Mouse (Mus musculus): ENCODE results near the gene Fcgrt.
"Not testable (repeated sequence)": the region's sequence is repeated elsewhere in the genome, so short reads cannot be mapped to it uniquely, and the experiment has no call there.

Fcgrt gene

DNA sequence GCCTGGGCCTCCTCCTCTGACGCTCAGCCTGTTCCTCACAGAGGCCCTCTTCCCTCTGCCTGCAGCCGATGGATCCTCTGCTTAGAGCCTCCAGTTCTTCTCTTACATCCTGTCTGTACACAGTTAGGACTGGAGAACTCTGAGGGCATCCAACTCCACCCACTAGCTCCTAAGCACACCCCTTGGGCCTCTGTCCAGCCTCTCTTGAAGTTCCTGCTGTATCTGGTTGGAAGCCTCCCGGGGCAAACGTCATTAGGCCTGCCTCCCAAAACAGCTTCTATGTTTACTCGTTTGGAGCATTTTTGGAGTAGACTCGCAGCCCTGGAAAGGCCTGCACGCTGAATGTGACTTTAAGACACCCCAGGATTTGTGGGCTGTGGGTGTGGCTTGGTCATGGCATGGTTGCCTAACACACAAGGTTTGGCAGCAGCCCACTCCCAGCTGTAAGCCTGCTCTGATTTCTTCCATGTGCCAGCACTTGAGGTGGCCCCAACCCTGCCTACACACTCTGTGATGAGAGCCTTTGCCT lies at the start of gene Fcgrt:
Gene Fcgrt, minus strand, starts transcription at position 200 of the 529 bp plus-strand sequence.
- DNase-seq (ENCODE audit: extremely low read depth, low read depth) = no peak

DNA sequence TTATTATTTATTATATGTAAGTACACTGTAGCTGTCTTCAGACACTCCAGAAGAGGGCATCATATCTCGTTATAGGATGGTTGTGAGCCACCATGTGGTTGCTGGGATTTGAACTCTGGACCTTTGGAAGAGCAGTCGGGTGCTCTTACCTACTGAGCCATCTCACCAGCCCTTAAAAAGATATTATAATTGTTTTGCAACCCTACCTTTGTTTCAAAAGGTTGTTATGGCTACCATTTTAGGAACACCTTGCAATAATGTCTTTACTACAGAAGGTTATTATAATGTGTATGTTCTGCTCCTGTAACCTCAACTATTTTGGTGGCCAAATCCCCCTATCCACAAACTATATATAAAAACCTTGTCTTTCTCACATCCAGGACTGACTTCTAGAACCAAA lies 49.4 kb upstream of the Fcgrt start:
- not testable (repeated sequence) for DNase-seq (ENCODE audit: extremely low read depth, low read depth)

DNA sequence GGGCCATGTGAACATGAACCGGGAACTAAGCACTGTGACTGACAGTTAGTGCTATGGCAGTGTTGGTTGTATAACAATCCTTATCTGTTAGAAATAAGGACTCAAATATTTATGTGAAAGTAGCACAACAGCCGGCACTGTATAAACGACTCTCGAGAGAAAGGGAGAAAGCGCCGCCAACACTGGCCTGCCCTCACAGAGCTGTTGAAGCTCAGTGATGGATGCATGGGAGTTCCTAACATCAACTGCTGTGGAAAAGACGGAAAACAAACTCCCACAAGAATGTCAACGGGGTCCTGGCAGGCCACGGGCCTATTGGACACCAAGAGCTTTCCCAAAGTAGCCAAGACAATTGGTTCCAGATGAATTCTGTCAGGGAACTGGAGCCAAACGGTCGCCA lies 47.7 kb upstream of the Fcgrt start:
- no peak for DNase-seq (ENCODE audit: extremely low read depth, low read depth)

- DNase-seq (ENCODE audit: extremely low read depth, low read depth) = no peak
These were observed 46.7 kb upstream of the Fcgrt start for GRCm38 (mm10) chr7:45150321-45150720.

DNA sequence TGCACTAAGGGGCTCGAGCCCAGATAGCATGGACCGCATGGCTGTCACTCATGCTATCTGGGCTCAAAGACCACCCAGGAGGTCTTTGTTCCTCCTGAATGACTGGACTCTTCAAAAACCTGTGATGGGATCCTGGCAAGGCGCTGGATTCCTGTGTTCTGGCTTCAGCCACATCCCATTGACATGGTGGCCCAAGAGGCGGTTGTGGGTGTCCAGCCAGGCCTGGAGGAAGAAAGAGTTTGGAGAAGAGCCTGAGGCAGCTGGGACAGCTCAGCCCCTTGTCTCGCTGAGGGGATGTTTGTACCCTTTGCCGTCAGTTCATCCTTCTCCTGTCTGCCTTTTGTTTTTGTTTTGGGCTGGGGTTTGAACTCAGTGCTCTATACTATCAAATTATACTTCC lies 45.9 kb upstream of the Fcgrt start:
- no peak for DNase-seq (ENCODE audit: extremely low read depth, low read depth)

DNA sequence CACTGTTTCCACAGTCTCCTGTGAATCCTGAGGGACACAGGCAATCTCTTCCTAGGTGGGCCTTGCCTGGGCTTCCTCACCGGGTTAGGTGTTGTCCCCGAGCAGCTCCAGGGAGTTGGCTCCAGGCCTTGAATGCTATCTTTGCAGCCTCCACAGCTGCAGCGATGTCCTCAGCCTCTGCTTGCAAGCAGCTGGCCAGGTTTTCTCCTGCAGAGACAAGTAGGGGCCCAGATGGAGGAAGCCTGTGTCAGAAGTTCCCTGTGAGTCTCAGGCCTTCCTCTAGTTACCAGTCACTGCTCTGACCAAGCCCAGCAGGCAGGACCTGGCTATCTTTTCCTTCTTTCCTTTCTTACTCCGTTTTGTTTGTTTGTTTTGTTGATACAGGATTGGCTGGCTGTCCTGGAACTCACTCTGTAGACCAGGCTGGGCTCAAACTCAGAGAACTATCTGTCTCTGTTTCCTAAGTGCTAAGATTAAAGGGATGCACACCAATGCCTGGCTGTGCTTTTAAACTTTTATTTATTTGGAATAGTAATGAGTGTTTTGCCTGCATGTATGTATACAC lies 45.0 kb upstream of the Fcgrt start:
- DNase-seq (ENCODE audit: extremely low read depth, low read depth) = no peak

- DNase-seq (ENCODE audit: extremely low read depth, low read depth) = no peak
These were observed 44.2 kb upstream of the Fcgrt start for GRCm38 (mm10) chr7:45147899-45148298.

DNA sequence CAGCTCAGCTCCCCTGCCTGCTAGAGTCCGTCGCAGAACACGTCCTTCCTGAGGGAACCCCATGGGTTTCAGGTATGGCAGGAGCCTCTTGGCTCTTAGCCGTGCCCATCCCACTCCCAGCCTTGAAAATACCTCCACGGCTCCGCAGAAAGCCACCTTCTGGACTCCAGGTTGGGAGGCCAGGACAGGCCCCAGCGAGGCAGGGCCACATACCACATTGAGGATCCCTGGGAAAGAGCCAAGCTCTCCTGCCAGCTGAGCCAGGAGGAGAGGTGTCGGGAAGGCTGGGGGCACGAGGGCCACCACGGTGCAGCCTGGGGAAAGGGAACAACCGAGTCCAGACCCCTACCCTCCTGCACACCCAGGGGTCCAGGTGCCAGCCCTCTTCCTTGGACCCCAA lies 43.6 kb upstream of the Fcgrt start:
- DNase-seq (ENCODE audit: extremely low read depth, low read depth) = no peak

GRCm38 (mm10) chr7:45145460-45145859 lies 41.8 kb upstream of the Fcgrt start:
- DNase-seq (ENCODE audit: extremely low read depth, low read depth) = no peak

DNA sequence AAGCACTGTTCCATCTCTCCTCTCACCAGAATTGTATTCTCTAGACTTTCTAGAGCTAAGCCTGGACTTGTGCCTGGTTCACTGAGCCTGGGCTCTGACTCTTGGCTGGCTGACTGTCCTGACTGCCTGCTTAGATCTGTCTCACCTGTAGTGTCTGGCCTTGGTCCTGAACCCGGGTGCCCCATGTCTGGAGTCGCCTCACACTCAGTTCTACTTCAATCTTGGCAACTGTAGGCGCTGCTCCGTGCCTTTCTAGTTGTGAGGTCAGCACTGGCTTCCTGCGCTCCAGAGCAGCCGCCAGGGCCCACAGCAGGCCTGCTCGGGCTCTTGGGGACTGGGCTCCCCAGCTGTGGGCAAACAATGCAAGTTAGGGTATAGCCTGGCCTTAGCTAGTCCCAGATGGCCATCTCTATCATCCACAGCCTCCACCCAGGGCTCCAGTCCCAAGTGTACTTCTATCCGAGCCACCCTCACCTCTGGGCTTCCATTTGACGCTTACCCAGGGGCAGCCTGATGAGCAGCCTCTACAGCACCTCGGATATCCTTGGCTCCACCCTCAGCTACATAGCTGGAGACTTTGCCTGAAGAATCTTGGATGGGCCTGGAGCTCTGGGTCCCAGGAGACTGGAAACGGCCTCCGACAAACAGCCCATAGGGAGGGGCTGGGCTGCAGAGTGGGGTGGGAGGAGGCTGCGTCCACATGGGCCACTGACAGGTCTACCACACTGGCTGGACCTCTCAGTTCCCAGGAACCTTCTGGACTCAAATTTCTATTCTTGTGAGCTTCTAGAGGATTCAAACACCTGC lies 40.9 kb upstream of the Fcgrt start:
- no peak for DNase-seq (ENCODE audit: extremely low read depth, low read depth)

GRCm38 (mm10) chr7:45141914-45142313 lies 38.3 kb upstream of the Fcgrt start:
- no peak for DNase-seq (ENCODE audit: extremely low read depth, low read depth)

GRCm38 (mm10) chr7:45141319-45141718 lies 37.7 kb upstream of the Fcgrt start:
- DNase-seq (ENCODE audit: extremely low read depth, low read depth) = no peak

DNA sequence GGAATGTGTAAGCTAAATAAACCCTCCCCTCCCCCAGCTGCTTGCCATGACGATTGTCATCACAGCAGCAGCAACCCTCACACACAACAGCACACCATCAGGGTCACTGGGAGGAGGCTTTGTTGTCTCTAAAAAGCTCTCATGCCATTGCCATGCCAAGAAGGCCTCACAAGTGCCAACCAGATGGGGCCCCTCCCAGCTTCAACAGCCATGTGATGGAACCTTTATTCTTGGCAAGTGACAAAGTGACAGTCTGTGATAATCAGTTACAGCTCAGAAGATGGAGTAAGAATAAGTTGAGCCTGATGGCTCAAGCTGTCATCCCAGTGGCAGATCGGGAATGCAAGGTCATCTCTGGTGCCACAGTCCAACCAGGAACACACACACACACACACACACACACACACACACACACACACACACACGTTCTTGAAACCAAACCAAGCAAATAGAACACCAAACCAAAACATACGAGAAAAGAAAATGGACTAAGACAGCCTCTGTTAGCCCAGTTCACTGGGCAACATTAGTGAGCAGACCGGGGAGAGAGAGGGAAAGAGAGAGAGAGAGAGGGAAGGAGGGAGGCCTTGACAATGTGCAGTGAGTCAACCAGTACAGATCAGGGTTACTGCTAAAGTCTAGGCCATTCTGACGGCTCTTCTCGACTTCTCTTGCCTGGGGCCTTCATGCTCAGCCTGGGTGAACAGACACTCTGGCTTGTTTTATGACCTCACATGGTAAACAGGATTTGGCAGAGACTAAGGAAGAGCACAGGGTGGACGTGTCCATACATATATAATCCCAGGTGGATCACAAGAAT lies 36.5 kb upstream of the Fcgrt start:
- DNase-seq (ENCODE audit: extremely low read depth, low read depth) = no peak

DNA sequence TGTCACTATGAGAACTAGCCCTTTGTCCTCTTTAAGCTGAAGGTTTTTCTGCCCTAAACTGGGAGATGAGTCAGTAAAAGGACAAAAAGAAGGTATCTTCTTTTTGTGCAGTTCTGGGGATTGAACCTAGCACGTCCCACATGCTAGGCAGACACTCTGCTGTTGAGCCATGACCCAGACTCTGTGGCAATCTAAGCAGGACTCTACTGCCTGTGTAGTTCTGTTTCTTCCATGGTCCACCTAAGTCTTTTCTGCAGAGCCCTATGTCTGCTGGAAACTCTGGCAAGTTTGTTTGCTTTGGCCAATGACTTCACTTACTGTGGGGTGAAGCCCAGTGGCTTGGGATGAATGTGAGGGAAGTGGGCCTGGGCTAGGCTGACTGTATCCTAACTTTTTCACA lies 34.8 kb upstream of the Fcgrt start:
- no peak for DNase-seq (ENCODE audit: extremely low read depth, low read depth)

- peak; percentile 99 for DNase-seq (ENCODE audit: extremely low read depth, low read depth)
These were observed 33.7 kb upstream of the Fcgrt start for GRCm38 (mm10) chr7:45137171-45138006.

- DNase-seq (ENCODE audit: extremely low read depth, low read depth) = peak; percentile 81
These were observed 32.4 kb upstream of the Fcgrt start, which contains the start of the genes Gm45713 and Flt3l for GRCm38 (mm10) chr7:45135993-45136567. Gm45713 (minus strand) TSS chr7:45136231. Flt3l (minus strand) TSS chr7:45136432.

DNA sequence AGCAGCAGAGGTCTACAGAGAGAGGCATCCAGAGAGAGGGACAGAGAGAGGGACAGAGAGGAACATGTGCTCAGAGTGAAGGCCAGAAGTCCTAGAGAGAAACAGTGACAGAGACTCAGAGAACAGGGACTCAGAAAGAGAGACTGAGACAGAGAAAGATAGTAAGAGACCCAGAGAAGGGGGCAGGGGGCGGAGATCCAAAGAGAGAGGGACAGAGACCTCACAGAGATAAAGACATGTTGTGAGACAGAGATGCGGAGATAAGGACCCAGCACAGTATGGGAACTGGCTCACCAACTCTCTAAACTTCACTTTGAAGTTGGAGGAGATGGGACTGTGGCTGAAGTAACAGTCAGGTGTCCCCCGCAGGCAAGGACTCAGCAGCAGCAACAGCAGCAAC lies 31.7 kb upstream of the Fcgrt start:
- DNase-seq (ENCODE audit: extremely low read depth, low read depth) = no peak

GRCm38 (mm10) chr7:45134544-45135026 lies 30.9 kb upstream of the Fcgrt start:
- peak; percentile 82 for DNase-seq (ENCODE audit: extremely low read depth, low read depth)

- DNase-seq (ENCODE audit: extremely low read depth, low read depth) = no peak
These were observed 30.0 kb upstream of the Fcgrt start for GRCm38 (mm10) chr7:45133446-45134159.

GRCm38 (mm10) chr7:45131850-45132249 lies 28.2 kb upstream of the Fcgrt start:
- DNase-seq (ENCODE audit: extremely low read depth, low read depth) = no peak
